Mouse (Mus musculus): ENCODE results near the gene Ugdh. TPM values are rescaled to one million over a fixed set of nuclear protein-coding genes. Genes with fewer than 3 reads are reported as not detected.
A peak's percentile ranks its signal among the peaks of the same experiment; 100 is the strongest.

Gene Ugdh
- total and polyA plus RNA-seq, 3 experiments: 9.5 to 31.3 TPM; not detected in 1

DNA sequence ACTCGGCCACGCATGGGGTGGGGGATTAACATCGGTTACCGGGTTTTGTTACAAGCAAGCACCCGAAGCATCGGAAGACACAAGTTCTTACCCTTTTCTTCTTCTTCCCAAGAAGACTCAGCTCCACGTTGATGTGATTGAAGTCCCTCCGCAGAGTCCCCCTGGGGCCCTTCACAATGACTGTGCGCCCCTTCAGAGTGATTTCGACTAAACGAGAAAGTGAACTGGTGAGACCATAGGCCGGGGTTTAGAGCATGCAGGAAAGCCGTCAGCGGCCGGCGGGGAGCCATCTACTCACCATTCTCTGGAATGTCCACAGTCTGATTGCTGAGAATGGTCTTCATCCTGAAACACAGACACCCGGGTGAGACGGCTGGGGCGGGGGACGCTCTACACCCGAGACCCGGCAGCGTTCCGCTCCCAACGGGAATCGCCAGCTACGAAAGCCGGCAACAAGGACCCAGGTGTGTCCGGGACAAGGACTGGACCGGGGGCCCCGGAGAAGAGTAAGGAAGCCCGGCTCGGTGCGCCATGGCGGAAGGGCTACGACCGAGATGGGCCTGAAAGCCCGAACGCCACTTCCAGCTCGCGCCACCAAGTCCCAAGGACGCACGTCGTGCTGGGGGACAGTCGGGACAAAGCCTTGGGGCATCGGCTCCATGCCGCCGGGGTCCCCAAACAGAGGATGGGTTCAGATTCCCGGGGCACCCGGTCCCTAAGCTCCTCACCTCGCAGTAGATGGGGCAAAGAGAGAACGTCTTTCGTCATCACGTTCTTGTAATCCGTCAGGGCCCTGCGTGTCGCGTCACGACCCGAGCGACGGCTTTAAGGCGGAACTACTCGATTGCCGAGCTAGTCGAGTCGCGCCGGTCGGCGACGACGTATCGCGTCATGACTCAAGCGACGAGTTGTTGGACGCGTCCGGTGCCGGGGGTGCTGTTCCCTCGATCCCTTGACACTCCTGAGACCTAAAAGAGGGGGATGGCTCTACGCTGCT lies 44.8 kb downstream of the Ugdh start, which contains the start of the genes Rpl9 and Lias (continued):
- TF ChIP-seq ZC3H11A (IDR thresholded peaks at IDR 0.05; ENCODE audit: low read depth, low read length) (peak; percentile 52), CTCF (IDR thresholded peaks at IDR 0.05 in 2 of 3, conservative IDR thresholded peaks at IDR 0.05 in 1 of 3; ENCODE audit: control insufficient read depth in 1 of 3, insufficient read depth in 1 of 3, low read depth in 2 of 3, low read length in 3 of 3, poor library complexity in 1 of 3, severe bottlenecking in 1 of 3) (peak in 1 of 3 experiments; percentile 10; a peak in 1 of 6 replicates), POLR2A (IDR thresholded peaks at IDR 0.05; ENCODE audit: control insufficient read depth in 1 of 2, insufficient read depth in 1 of 2, low read depth in 1 of 2, low read length in 2 of 2, poor library complexity in 1 of 2) (peak; percentile 92 to 98), SMC3 (IDR thresholded peaks at IDR 0.05; ENCODE audit: low read depth, low read length) (no peak)

DNA sequence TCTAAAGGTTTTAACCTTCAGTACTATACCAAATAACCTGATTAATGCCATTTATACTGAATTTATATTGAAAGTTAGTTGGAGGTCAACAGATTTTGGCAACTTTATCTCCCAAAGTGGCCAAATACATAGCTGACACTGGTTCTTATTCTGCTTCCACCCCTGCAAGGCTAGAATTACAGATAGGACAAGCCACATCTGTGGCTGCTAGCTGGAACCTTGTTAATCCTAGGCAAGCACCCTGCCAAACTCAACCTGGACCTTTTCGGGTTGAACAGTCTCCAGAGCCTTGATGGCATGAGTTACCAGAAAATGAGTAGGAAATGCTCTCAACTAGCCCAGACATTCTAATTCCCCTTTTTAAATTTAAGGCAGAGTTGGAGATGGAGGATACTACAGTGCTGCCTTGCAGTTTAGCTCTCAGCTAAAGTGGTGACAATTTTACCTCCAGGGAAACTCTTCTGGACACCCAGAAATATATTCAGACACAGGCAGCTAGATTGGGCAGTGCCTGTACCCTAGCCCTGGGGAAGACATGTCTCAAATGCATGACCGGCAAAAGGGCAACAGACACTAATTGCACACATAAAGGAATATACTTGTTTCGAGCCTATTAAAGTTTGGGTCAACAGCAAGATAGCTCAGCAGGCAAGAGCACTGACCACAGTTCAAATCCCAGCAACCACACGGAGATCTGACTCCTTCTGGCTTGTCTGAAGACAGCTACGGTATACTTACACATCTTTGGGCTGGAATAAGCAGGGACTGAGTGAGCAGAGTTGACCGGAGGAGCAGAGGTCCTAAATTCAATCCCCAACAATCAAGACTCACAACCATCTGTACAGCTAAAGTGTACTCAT lies 48.5 kb downstream of the Ugdh start:
- no peak overlapping the region for H3K27ac ChIP-seq (ENCODE audit: control insufficient read depth, low read depth, low read length)
- no peaks in the 10 kb centered on the region for H3K9me3 ChIP-seq (replicated peaks; ENCODE audit: insufficient read depth, low read length)
- DNase-seq (ENCODE audit: low read depth, low spot score): peak; percentile 60
- H3K27me3 ChIP-seq (ENCODE audit: control insufficient read depth in 1 of 2, insufficient read depth in 2 of 2, low read length in 2 of 2): no peaks in the 10 kb centered on the region
- peaks cover 25% of the 10 kb centered on the region for H3K79me2 ChIP-seq (ENCODE audit: control insufficient read depth, insufficient read depth, low read length, poor library complexity)
- no peak overlapping the region for H3K9ac ChIP-seq (ENCODE audit: control insufficient read depth, low read depth, low read length, poor library complexity, severe bottlenecking)
- H3K4me1 ChIP-seq (ENCODE audit: control insufficient read depth in 1 of 2, insufficient read depth in 2 of 2, low read length in 2 of 2): peaks cover 2 to 7% of the 10 kb centered on the region in 2 experiments; a peak in 3 of 4 replicates
- H3K36me3 ChIP-seq (ENCODE audit: control insufficient read depth in 1 of 2, insufficient read depth in 2 of 2, low read length in 2 of 2): peaks cover 16 to 19% of the 10 kb centered on the region in 2 experiments
- H3K4me3 ChIP-seq (ENCODE audit: control insufficient read depth in 1 of 2, insufficient read depth in 1 of 2, low read depth in 2 of 2, low read length in 2 of 2): no peak overlapping the region
- TF ChIP-seq HCFC1 (IDR thresholded peaks at IDR 0.05; ENCODE audit: low read depth, low read length): no peak
- no peak for TF ChIP-seq RAD21 (IDR thresholded peaks at IDR 0.05; ENCODE audit: low read depth, low read length)
- TF ChIP-seq MEF2A (IDR thresholded peaks at IDR 0.05; ENCODE audit: extremely low read depth, insufficient replicate concordance, low read depth, low read length, poor library complexity, severe bottlenecking): no peak
- no peak for TF ChIP-seq GABPA (IDR thresholded peaks at IDR 0.05; ENCODE audit: low read depth, low read length)
- TF ChIP-seq USF2 (IDR thresholded peaks at IDR 0.05; ENCODE audit: borderline replicate concordance in 1 of 2, insufficient read depth in 1 of 2, low read depth in 1 of 2, low read length in 2 of 2): no peak
- TF ChIP-seq SMC3 (IDR thresholded peaks at IDR 0.05; ENCODE audit: low read depth, low read length): 0 out of 2 replicates have a peak, but pooled peaks have one; percentile 6
- 0 out of 2 replicates have a peak, but pooled peaks have one; percentile 31 for TF ChIP-seq RCOR1 (IDR thresholded peaks at IDR 0.05; ENCODE audit: low read depth, low read length)
- TF ChIP-seq USF1 (IDR thresholded peaks at IDR 0.05; ENCODE audit: low read depth, low read length): no peak
- peak; percentile 14; the same call in 1 of the 2 replicates for TF ChIP-seq POLR2AphosphoS5 (IDR thresholded peaks at IDR 0.05; ENCODE audit: borderline replicate concordance, low read depth, low read length)
- no peak for TF ChIP-seq CTCF (IDR thresholded peaks at IDR 0.05 in 2 of 3, conservative IDR thresholded peaks at IDR 0.05 in 1 of 3; ENCODE audit: control insufficient read depth in 1 of 3, insufficient read depth in 1 of 3, low read depth in 2 of 3, low read length in 3 of 3, poor library complexity in 1 of 3, severe bottlenecking in 1 of 3)
- no peak for TF ChIP-seq TCF12 (IDR thresholded peaks at IDR 0.05; ENCODE audit: low read depth, low read length)
- no peak for TF ChIP-seq ETS1 (IDR thresholded peaks at IDR 0.05; ENCODE audit: low read depth, low read length)
- TF ChIP-seq CHD2 (IDR thresholded peaks at IDR 0.05; ENCODE audit: low read length): no peak; the same call in 1 of the 2 replicates
- TF ChIP-seq GATA1 (IDR thresholded peaks at IDR 0.05; ENCODE audit: low read depth, low read length): no peak
- no peak for TF ChIP-seq ZNF384 (IDR thresholded peaks at IDR 0.05; ENCODE audit: low read depth, low read length)
- TF ChIP-seq EP300 (IDR thresholded peaks at IDR 0.05; ENCODE audit: low read depth in 1 of 2, low read length in 2 of 2): 0 out of 4 replicates have a peak, but pooled peaks of 1 of the 2 experiments have one; percentile 8
- no peak for TF ChIP-seq CHD1 (IDR thresholded peaks at IDR 0.05; ENCODE audit: low read depth, low read length)
- peak; percentile 84 for TF ChIP-seq ZMIZ1 (IDR thresholded peaks at IDR 0.05; ENCODE audit: low read depth, low read length)
- TF ChIP-seq MYC (IDR thresholded peaks at IDR 0.05; ENCODE audit: low read depth, low read length): peak; percentile 8; the same call in 1 of the 2 replicates
- 0 out of 2 replicates have a peak, but pooled peaks have one; percentile 5 for TF ChIP-seq MAFK (IDR thresholded peaks at IDR 0.05; ENCODE audit: borderline replicate concordance, low read depth, low read length)
- no peak for TF ChIP-seq SIN3A (IDR thresholded peaks at IDR 0.05; ENCODE audit: low read length)
- no peak for TF ChIP-seq MXI1 (IDR thresholded peaks at IDR 0.05; ENCODE audit: low read depth, low read length)
- peak; percentile 41 to 63; a peak in 3 of 4 replicates for TF ChIP-seq POLR2A (IDR thresholded peaks at IDR 0.05; ENCODE audit: control insufficient read depth in 1 of 2, insufficient read depth in 1 of 2, low read depth in 1 of 2, low read length in 2 of 2, poor library complexity in 1 of 2)
- TF ChIP-seq ZKSCAN1 (IDR thresholded peaks at IDR 0.05; ENCODE audit: low read depth, low read length): no peak
- TF ChIP-seq ELF1 (IDR thresholded peaks at IDR 0.05; ENCODE audit: low read depth, low read length): no peak
- TF ChIP-seq KAT2A (conservative IDR thresholded peaks at IDR 0.05; ENCODE audit: low read depth, low read length): no peak
- no peak for TF ChIP-seq JUND (IDR thresholded peaks at IDR 0.05; ENCODE audit: low read depth, low read length)
